Mouse (Mus musculus): ENCODE data around the gene Ddx28.
"Not testable (repeated sequence)": the region's sequence is repeated elsewhere in the genome, so short reads cannot be mapped to it uniquely, and the experiment has no call there.

Gene Ddx28

DNA sequence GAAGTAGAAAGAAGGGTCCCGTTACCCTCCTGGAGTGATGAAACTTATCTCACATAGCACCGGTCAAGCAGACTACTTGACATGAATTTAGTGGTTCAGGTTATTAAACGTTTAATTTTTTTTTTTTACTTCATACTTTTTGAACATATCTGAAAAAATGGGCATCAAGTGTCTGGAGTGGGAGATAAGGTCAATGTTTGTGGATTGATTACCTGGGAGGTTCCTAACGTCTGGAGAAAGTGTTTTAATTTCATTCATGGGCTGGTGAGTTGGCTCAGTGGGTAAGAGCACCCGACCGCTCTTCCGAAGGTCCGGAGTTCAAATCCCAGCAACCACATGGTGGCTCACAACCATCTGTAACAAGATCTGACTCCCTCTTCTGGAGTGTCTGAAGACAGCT lies 521 bp upstream of the Ddx28 start:
- DNase-seq (ENCODE audit: low spot score) = not testable (repeated sequence)

- peak; percentile 95 for DNase-seq (ENCODE audit: low spot score)
Observed at GRCm38 (mm10) chr8:106010748-106011642, 687 bp downstream of the Ddx28 start.

GRCm38 (mm10) chr8:106007891-106008290 lies 3.8 kb downstream of the Ddx28 start:
- DNase-seq (ENCODE audit: low spot score) = not testable (repeated sequence)

- peak; percentile 43 for DNase-seq (ENCODE audit: low spot score)
Observed at GRCm38 (mm10) chr8:106007135-106007534, 4.5 kb downstream of the Ddx28 start.

GRCm38 (mm10) chr8:106006413-106006812 lies 5.3 kb downstream of the Ddx28 start:
- DNase-seq (ENCODE audit: low spot score) = no peak

GRCm38 (mm10) chr8:106005875-106006274 lies 5.8 kb downstream of the Ddx28 start, which contains the start of gene Dpep2nb:
Gene Dpep2nb, minus strand, starts transcription at chr8:106005975.
- DNase-seq (ENCODE audit: low spot score) = no peak

- DNase-seq (ENCODE audit: low spot score) = no peak
Observed at GRCm38 (mm10) chr8:106004538-106005207, 7.0 kb downstream of the Ddx28 start.

DNA sequence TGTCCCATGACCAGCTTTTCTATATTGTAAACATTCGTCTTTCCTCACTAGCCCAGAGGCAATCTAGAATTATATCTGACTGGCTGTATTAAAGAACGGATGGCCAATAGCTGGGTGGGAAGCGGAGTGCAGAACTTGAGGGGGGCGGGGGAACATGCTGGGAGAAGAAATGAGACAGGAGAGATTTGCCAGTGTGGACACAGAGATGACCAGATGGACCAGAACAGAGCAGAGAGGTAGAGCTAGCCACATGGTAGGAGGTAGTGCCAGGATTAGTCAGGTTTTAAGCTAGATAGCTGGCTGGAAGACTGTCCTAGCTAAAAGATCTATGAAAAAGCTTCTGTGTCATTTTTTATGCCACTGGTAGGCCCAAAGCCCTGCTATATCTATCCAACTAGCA lies 9.8 kb downstream of the Ddx28 start:
- DNase-seq (ENCODE audit: low spot score) = no peak

DNA sequence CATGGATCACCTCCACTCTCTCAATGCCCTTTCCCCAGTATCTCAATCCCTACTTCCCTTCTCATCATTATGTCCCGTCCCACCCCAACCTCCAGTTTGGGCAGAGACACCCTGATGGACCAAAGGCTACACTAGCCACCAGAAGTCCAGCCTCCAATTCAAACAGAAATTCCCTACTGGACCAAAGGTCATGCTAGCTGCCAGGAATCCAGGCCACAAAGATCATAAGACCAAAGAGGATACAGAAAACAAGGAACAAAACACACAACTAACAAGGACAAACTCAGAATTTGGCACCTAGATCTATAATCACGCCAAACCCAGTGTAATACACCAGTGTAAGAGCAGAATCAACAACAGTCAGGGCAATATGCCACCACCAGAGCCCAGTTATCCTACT lies 12.7 kb downstream of the Ddx28 start:
- no peak for DNase-seq (ENCODE audit: low spot score)

- no peak for DNase-seq (ENCODE audit: low spot score)
Observed at GRCm38 (mm10) chr8:105996359-105996758, 15.3 kb downstream of the Ddx28 start.

DNA sequence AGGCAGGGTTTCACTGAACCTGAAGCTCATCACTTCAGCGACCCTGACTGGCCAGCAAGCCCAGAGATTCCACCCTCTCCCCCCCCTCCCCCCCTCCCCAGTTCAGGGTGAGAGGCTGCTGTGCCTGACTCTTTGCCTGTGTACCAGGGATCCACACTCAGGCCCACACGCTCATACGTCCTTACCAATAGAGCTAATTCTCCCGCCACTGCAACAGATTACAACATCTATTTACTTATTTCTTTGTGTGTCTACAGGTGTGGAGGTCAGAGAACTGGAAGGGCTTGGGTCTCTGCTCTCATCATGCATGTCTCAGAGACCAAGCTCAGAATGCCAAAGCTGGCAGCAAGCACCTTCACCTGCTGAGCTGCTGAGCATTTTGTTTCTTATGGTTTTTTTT lies 18.5 kb downstream of the Ddx28 start:
- no peak for DNase-seq (ENCODE audit: low spot score)

DNA sequence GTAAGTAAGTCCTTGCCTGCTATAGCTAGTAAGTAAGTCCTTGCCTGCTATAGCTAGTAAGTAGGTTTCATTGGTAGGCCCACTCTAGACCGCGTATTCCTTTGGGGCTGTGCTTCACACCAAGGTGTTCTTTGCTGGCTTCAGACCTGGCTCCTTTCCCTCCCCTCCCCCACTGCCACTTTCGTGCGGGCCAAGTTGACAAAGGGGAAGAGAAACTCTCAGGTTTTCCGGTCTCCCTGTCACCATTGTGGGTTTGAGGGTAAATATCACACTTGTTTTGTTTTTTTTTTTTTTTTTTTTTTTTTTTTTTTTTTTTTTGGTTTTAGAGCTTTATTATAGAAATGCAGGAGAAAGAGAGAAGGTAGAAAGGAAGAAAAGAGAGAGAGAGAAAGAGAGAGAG lies 19.2 kb downstream of the Ddx28 start:
- DNase-seq (ENCODE audit: low spot score) = no peak

GRCm38 (mm10) chr8:105991546-105991945 lies 20.1 kb downstream of the Ddx28 start:
- DNase-seq (ENCODE audit: low spot score) = no peak

DNA sequence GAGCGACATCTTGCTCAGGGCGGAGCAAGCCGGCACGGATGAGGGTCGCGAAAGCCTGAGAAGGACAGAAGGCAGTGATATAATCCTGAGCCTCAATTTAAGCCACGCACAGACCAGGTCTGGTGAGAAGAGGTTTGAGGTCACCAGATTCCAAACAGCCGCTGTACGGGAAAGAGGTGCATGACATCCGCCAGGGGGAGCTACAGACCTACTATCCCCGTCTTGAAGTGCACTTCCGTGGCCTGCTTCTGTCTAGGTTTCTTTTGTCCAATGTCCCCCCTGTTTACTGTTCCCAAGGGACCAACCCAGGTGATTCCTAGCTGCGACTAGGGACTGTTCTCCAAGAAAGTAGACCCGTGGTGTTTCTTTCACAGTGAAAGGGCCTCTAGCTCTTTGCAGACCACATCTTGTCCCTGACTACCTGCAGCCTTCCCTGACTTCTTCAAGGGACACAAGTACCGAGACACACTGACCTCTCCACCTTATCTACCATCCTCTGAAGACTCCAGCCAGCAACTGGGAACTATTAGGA lies 20.8 kb downstream of the Ddx28 start, which contains the start of gene Dus2:
TSS of gene Dus2 (plus strand) at position 482 of the 532 bp plus-strand sequence.
- DNase-seq (ENCODE audit: low spot score) = peak; percentile 91

- DNase-seq (ENCODE audit: low spot score) = no peak
Observed at GRCm38 (mm10) chr8:105988546-105988945, 23.1 kb downstream of the Ddx28 start.

DNA sequence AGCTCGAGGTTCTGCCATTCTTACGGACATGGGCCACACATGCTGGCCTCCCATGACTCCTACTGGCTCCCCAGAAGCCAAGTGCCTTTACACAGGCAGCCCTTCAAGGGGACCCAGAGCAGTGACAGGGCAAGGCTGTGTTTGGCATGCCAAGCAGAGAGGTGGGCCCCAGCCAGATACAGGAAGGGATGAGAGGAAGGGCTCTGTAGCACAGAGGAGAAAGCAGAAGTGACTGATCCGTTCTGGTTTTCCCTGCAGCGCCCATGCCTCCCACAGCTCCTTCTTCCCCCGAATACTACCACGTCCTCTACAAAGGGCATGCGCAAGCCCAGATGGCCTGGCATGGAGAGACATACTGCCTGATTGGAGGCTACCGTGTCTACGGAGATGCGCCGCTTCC lies 28.3 kb downstream of the Ddx28 start:
- not testable (repeated sequence) for DNase-seq (ENCODE audit: low spot score)

GRCm38 (mm10) chr8:105981146-105981545 lies 30.5 kb downstream of the Ddx28 start:
- no peak for DNase-seq (ENCODE audit: low spot score)

GRCm38 (mm10) chr8:105979325-105979724 lies 32.4 kb downstream of the Ddx28 start, which contains the start of gene Dpep3:
Gene Dpep3, minus strand, starts transcription at chr8:105979429.
- DNase-seq (ENCODE audit: low spot score) = no peak

GRCm38 (mm10) chr8:105975363-105975762 lies 36.3 kb downstream of the Ddx28 start:
- no peak for DNase-seq (ENCODE audit: low spot score)

- DNase-seq (ENCODE audit: low spot score) = no peak
Observed at GRCm38 (mm10) chr8:105971019-105971720, 40.5 kb downstream of the Ddx28 start.

DNA sequence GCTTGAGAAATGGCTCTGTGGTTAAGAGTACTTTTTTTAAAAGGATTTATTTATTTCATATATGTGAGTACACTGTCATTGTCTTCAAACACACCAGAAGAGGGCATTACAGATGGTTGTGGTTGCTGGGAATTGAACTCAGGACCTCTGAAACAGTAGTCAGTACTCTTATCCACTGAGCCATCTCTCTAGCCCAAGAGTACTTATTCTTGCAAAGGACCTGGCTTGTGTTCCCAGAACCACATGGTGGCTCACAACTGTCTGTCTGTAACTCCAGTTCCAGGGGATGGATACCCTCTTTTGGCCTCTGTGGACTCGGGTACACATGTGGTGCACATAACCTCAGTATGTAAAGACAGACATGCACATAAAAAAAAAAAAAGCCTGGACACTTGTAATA lies 42.3 kb downstream of the Ddx28 start:
- DNase-seq (ENCODE audit: low spot score) = no peak

GRCm38 (mm10) chr8:105966692-105967311 lies 44.9 kb downstream of the Ddx28 start:
- DNase-seq (ENCODE audit: low spot score) = no peak
